Mouse (Mus musculus) gastrocnemius, postnatal 14 days (tissue): ENCODE measurements around the gene Mxd3. TPM values are rescaled to one million over a fixed set of nuclear protein-coding genes. Genes with fewer than 3 reads are reported as not detected.

ENCODE experiments used
- DNase-seq: peaks from one replicate; pipeline ENCODE4 v3.0.0; 2021; ENCODE audit warnings: mixed read lengths
- intact Hi-C: fragments of 180-260 bp; cut with DNase I; formaldehyde crosslinking; loops from one replicate; pipeline ENCODE4 v1.15.1; 2025; ENCODE audit warnings: low total_unique reads
- long read RNA-seq, 2 experiments: library from polyadenylated mRNA; stranded (forward); transcript quantifications; one replicate each; pipeline ENCODE4 v2.0.0; 2021
- total RNA-seq, 2 experiments: library from RNA; stranded (reverse); gene quantifications; 2 replicates each; pipeline ENCODE4 v1.2.3; 2021

Mxd3 gene
- total RNA-seq: 1 to 10 TPM; 3.0 to 3.4 TPM
- long read RNA-seq, experiment 1, partial matches to known transcripts: 0 of 2 reads
- long read RNA-seq, experiment 1, other reads (novel, unspliced or antisense): 1 of 2 reads
- long read RNA-seq, experiment 2, transcript Mxd3-201 (6 exons, 1,327 nt): major isoform, 6 of 6 reads
- long read RNA-seq, experiment 2, partial matches to known transcripts: 0 of 6 reads
- long read RNA-seq, experiment 2, other reads (novel, unspliced or antisense): 0 of 6 reads

DNA sequence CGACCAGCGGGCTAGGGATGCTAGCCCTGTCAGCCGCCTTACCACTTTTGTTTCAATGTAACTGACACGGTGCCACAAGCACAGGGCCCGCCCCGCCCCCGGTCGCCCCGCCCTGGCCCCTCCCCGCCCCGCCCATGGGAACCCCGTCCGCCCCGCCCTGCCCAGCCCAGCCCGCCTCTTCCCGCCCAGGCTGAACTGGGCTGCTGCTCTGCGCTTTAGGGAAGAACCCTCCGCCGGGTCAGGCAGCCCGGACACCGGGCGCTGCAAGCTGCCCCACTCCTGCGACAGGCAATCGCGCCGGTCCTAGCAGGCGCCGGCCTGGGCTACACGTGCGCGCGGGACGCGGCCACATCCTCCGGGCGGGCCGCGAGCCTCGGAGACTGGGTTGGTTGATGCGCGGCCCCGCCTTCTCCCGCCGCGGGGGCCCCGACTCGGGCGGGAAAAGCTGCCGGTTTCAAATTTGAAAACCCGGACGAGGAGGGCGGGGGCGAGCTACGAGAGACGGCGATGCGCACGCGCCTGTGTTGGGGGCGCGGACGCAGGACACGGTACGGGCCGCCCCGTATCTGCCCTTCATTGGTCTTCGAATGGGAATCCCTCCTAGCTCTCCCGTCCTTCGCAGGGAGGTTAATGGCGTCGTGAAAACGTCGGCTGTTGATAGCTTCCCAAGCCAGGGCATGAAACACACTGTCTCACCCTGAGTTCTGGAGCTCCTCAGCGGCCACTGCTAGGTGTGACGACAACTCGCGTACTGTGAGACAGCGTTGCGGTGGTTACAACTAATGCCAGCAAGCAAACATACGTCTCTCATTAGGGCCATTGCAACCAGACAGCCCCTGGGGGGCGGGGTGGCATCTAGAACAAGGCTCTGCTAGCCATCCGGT lies at the start of gene Mxd3:
Gene Mxd3, minus strand, starts transcription at position 141 of the 884 bp plus-strand sequence.
- DNase-seq: peak; percentile 82
- intact Hi-C loops: no loop called here

GRCm38 (mm10) chr13:55378907-55379580 lies 49.4 kb upstream of the Mxd3 start:
- no peak for DNase-seq
- intact Hi-C loops: no loop called here

DNA sequence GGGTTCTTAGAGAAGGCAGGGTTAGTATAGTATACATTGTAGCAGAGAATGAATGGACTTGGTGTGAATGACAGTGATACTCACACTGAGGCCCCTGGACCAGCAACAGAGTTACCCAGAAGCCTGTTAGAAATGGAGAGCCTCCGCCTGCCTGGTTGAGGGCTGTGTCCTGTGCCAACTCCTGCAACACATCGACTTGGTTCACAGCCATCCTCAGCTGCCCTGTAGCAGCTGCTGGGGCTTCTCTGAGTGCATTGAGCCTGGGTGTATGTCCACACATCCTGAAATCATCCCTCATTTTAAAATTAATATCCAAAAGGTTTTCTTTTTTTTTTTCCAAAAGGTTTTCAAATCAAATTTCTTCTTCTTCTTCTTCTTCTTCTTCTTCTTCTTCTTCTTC lies 46.3 kb upstream of the Mxd3 start:
- intact Hi-C loops: no loop called here
- DNase-seq: no peak

DNA sequence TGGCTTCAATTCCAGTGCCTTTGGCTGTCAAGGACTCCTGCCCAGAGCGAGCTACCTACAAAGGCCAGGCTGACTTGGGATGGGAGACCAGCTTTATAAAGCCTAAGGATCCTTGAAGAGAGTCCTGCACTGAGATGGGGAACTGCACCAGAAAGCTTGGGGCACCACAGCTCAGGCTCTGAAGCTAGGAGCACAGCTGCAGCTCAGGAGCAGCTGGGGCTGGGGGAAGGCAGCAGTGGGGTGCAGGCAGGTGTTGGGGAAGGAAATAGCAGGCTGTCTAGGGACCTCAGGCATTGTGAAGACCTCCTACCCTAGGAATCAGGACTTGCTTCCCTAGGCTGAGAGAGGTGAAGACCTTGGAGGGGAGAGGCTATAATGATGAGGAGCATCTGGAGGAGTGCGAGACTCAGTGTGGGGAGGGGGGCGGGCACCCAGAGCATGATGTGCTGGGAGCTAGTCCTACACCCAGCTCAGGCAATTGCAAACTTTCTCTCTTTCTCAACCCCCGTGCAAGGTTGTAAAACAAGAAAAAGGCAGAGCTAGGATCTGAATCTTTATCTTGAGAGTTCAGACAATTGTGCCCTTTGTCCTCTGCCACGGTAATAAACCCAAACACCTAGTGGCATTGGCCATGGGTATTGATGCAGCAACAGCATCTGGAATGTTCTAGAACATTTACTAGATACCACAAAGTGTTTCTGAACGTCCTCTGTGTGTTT lies 44.7 kb upstream of the Mxd3 start:
- no peak for DNase-seq
- intact Hi-C loops: no loop called here

DNA sequence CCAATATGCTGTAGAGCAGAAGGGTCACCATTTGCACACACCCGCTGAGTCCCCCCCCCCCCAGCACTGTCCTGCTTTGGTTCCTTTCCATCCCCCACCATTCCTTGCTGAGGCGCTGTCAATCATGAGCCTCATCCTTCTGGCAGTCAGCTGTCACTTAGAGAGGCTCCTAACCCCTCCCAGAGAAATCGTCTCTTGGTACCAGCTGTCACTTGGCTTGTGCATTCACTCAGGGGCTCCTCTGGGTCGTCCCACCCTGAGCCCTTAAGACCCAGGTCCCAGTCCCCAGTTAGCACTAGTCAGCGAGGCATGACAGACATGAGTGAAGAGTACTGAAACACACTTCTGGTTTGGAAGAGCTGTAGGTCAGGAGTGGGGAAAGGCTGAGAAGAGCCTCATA lies 42.1 kb upstream of the Mxd3 start:
- no peak for DNase-seq
- intact Hi-C loops: no loop called here

GRCm38 (mm10) chr13:55371007-55371681 lies 41.5 kb upstream of the Mxd3 start:
- intact Hi-C loops: no loop called here
- DNase-seq: peak; percentile 26

DNA sequence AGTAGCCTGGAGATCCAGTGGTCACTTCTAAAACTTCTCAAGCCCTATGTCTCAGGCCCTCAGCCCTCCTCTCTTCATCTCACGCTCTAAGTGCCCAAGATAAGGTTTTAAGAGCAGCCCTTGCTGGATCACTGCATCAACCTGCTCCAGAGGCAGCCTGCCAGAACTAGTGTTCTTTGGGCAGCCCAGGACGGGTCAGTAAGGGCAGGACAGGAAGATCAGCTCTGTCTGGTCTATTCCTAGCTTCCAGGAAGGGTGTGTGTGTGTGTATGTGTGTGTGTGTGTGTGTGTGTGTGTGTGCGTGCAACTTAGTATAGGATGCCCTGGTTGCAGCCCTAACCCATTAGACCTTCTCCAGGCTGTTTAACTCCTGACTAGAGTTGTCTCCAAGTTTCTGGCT lies 40.6 kb upstream of the Mxd3 start:
- intact Hi-C loops: no loop called here
- DNase-seq: no peak

DNA sequence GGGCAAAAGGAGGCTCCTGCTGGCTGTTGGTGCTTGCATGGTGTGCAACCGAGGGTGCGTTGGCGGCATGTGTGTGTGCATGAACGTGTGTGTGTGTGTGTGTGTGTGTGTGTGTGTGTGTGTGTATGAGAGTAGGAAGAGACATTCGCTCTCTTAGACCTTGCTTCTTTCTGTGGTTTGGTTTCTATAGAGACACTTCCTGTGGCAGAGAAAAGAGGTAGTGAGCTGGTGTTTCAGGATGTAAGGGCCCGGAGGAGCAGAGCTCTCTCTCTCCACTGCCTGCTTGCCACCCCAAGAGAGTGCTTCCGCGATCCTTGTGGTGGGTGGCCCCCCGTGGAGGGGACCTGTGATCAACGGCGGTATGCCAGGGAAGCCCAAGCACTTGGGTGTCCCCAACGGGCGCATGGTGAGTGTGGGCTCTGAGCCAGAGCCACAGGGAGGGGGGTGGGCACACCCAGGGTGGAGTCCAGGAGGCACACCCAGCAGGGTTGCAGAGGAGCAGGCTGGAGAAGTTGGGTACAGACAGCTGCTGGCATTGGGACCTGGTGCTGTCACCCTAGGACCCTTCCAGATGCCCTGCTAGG lies 40.0 kb upstream of the Mxd3 start, which contains the start of gene Rgs14:
Gene Rgs14, plus strand, starts transcription at position 202 of the 584 bp plus-strand sequence.
- peak; percentile 17 for DNase-seq

GRCm38 (mm10) chr13:55368401-55368800 lies 38.8 kb upstream of the Mxd3 start:
- intact Hi-C loops: no loop called here
- DNase-seq: no peak

More for the DNA sequence above, 40.0 kb upstream of the Mxd3 start, which contains the start of gene Rgs14:
- intact Hi-C loops: no loop called here

DNA sequence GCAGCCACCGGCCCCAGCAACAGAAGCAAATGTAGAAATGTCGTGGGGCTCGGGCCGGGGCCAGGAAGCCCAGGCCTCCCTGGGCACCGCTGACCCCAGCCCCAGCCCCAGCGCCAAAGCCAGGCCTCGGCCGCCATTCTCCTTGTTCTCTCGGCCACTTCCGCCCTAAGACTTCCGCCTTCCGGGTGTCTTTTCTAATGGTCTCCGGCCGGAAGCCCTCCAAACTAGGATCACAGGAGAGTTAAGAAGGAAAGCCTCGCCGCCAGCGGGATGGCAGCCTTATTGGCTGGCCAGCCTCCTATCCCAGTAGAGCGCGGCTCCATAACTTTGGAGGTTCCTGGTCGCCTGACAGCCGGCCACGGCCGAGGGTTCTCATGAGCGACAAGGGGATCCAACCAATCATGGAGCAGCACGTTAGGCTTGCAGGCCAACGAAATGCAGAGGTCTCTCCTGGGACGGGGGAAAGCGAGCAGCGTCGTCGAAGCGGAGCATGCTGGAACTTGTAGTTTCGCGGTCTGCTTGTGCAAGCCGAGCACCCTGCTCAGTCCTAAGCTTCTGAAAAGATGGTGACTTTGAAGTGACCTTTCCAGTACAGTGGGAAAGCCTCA lies 32.9 kb upstream of the Mxd3 start, which contains the start of gene Lman2:
Gene Lman2, minus strand, starts transcription at position 331 of the 608 bp plus-strand sequence.
- intact Hi-C loops: no loop called here
- peak; percentile 96 for DNase-seq

GRCm38 (mm10) chr13:55361974-55362452 lies 32.4 kb upstream of the Mxd3 start:
- intact Hi-C loops: no loop called here
- peak; percentile 46 for DNase-seq

DNA sequence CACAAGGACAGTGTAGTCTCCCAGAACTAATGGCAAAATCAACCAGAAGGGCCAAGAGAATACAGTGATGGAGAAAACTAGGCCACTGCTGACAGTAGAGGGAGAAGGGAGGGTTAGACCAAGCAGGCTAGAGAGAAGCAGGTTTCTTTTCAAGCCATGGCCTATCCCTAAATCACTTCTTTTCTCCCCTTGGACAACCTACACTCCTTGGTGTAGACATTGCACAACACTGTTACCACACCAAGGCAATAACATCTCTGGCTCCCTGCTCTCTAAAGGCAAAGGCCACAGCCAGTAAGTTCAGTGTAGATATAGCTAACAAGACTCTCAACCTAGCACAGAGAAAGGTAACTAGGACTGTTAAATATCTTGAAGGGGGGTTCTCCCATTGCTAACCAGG lies 31.5 kb upstream of the Mxd3 start:
- DNase-seq: no peak
- intact Hi-C loops: no loop called here

- no peak for DNase-seq
- intact Hi-C loops: no loop called here
Measured at GRCm38 (mm10) chr13:55346745-55347144, 17.1 kb upstream of the Mxd3 start.

DNA sequence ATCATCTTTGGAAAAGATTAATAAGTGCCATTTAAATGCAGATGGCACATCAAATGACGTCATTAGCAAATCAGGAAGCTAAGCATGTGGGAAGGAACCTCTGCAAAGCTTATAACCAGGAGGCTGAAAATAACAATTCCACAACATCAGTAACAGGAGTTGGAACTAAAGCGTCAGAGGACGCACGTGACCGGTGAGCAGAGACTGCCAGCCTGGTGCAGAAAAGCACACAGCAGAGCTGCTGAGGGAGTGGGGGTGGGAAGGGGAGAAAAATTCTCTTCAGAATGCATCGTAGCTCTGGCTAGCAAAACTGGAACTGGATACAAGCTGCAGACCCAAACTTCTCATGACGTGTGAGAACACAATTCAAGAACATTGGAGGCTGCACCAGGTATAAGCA lies 14.7 kb upstream of the Mxd3 start:
- no peak for DNase-seq
- intact Hi-C loops: no loop called here

GRCm38 (mm10) chr13:55342469-55342868 lies 12.8 kb upstream of the Mxd3 start:
- intact Hi-C loops: no loop called here
- DNase-seq: no peak

GRCm38 (mm10) chr13:55339259-55339658 lies 9.6 kb upstream of the Mxd3 start:
- DNase-seq: no peak
- intact Hi-C loops: no loop called here

DNA sequence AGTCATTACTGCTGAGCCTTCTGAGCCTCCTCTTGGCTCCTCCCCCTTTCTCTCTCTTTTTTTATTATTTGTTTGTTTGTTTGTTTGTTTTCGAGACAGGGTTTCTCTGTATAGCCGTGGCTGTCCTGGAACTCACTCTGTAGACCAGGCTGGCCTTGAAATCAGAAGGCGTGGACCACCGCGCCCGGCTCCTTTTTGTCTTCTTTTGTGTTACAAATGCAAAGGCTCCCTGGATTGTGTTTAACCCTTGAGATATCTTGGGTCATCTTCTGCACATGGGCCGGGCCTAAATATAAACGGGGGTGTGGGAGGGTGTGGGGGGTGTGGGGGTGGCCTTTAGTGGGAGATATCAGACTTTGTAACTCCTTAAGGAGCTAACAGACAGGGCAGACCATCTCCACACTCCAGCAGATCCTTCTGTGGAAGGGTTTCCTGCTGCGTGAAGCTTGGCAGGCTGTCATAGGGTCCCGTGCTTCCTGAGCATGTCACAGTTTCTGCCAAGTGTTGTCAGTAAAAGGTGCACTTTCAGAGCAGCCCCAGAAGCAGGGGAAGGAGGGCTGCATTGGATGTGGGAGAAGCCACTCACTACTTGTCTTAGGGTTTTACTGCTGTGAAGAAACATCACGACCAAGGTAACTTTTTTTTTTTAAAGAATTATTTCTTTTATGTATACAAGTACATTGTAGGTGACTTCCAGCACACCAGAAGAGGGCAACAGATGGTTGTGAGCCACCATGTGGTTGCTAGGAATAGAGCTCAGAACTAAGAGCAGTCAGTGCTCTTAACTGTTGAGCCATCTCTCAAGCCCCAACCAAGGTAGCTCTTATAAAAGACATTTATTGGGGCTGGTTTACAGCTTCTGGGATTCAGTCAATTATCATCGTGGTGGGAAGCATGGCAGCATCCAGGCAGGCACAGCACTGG lies 8.8 kb upstream of the Mxd3 start:
- DNase-seq: no peak
- intact Hi-C loops: no loop called here
